Mouse (Mus musculus): Measurements from ENCODE around the gene Dock2. TPM values are rescaled to one million over a fixed set of nuclear protein-coding genes. Genes with fewer than 3 reads are reported as not detected.

The Dock2 gene
- polyA plus RNA-seq, 1 experiment from 2014 or later = 0.72 TPM

DNA sequence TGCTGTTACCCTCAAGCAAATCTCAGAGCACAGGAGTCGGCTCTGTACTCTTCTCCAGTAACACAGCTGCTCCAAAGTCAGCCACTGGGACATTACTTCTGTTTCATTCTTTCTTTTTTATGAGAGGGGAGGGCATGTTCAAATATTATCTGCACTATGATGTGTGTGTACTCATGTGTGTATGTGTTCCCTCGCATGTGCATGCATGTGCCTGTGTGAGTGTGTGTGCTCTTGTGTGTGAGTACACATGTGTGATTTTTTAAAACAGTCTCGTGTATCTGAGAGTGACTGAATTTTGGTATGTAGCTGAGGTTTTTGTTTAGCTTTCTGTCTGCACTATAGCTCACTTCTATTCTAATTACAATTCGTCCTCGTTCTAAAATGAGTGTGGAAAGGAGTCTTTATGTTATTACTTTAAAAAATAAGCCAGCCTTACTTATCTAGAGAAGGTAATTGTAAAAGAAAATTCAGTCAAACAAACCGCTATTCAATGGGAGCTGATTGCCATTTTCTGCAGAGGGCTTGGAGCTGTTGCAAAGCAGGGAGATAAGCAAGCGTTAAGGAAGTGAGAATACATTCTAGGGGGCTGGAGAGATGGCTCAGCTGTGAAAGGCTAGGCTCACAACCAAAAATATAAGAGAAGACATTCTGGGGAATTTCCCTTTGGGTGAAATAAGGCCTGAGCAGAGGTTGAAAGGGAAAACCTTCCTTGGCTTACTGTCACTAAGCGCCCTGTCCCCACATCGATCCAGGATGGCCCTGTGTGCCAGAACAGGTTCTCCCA, 589.3 kb downstream of the Dock2 start:
- Histone ChIP-seq H3K9ac (ENCODE audit: low read depth, low read length) (no peak overlapping the region), H3K4me2 (ENCODE audit: low read length) (no peak overlapping the region), H3K4me3 (ENCODE audit: low read depth, low read length) (no peak overlapping the region), H3K27me3 (ENCODE audit: control insufficient read depth, insufficient read depth, low read depth, low read length) (no peaks in the 10 kb centered on the region), H3K27ac (ENCODE audit: low read length) (0 out of 2 replicates have a peak overlapping the region, but pooled peaks have one; percentile 10), H3K4me1 (ENCODE audit: control insufficient read depth, insufficient read depth, low read length) (no peaks in the 10 kb centered on the region; the same call in 1 of the 2 replicates), H3K9me3 (replicated peaks; ENCODE audit: control insufficient read depth, low read length, poor library complexity, severe bottlenecking) (no peaks in the 10 kb centered on the region), H3K36me3 (ENCODE audit: control insufficient read depth, insufficient read depth, low read length) (no peaks in the 10 kb centered on the region)
- 69% methylated on average over 9 of the region's 9 CpGs for WGBS
- ATAC-seq = no peak

DNA sequence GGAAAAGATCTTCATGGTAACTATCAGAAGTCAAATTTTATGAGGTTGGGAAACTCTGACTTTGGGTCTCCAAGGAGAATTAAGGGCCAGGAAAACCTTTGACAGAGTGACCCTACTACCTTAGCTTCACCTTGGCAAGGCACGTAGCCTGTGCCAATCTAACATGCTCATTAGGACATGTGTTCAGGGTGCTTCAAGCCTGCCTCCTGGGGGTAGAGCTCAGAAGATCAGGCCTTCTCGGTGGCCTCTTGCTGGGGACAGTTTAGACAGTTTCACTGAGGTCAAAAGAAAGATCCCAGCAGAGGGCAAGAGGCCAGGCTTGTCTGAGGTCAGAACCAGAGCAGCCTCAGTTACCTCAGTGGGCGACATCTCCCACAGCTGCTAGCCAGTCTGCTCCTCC, 590.0 kb downstream of the Dock2 start:
- ATAC-seq = no peak
- H3K27ac ChIP-seq (ENCODE audit: low read length) = no peak overlapping the region
- WGBS = 61% methylated on average over 3 of the region's 3 CpGs
- H3K36me3 ChIP-seq (ENCODE audit: control insufficient read depth, insufficient read depth, low read length) = no peaks in the 10 kb centered on the region
- no peaks in the 10 kb centered on the region; the same call in 1 of the 2 replicates for H3K4me1 ChIP-seq (ENCODE audit: control insufficient read depth, insufficient read depth, low read length)
- no peak overlapping the region for H3K4me3 ChIP-seq (ENCODE audit: low read depth, low read length)
- H3K9ac ChIP-seq (ENCODE audit: low read depth, low read length) = no peak overlapping the region
- no peak overlapping the region for H3K4me2 ChIP-seq (ENCODE audit: low read length)
- no peaks in the 10 kb centered on the region for H3K9me3 ChIP-seq (replicated peaks; ENCODE audit: control insufficient read depth, low read length, poor library complexity, severe bottlenecking)
- H3K27me3 ChIP-seq (ENCODE audit: control insufficient read depth, insufficient read depth, low read depth, low read length) = no peaks in the 10 kb centered on the region

DNA sequence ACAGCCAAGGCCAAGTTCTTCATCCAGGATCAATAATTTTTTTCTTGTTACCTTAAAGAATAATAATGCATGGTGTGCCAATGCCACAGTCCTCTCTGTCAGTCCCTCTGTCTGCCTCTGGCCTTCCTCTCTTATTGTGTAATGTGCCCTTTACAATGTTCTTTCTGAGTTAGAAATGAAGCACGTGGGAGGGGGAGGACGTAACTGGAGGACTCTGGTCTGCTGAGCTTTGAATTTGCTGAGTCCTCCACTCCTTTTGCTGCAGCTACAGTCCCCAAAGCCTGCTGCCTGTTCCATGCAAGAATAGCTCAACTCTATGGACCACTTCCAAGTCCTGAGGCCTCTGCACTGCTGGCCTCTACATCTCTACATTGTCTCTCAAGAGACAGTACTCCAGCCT, 599.4 kb downstream of the Dock2 start:
- H3K4me3 ChIP-seq (ENCODE audit: low read depth, low read length) = no peak overlapping the region
- 0 out of 2 replicates have a peak, but pooled peaks cover 5% of the 10 kb centered on the region for H3K4me1 ChIP-seq (ENCODE audit: control insufficient read depth, insufficient read depth, low read length)
- H3K36me3 ChIP-seq (ENCODE audit: control insufficient read depth, insufficient read depth, low read length) = no peaks in the 10 kb centered on the region
- no peak for ATAC-seq
- whole genome bisulfite sequencing = 72% methylated on average over 2 of the region's 2 CpGs
- no peak overlapping the region for H3K27ac ChIP-seq (ENCODE audit: low read length)
- H3K9ac ChIP-seq (ENCODE audit: low read depth, low read length) = no peak overlapping the region
- no peaks in the 10 kb centered on the region for H3K9me3 ChIP-seq (replicated peaks; ENCODE audit: control insufficient read depth, low read length, poor library complexity, severe bottlenecking)
- no peaks in the 10 kb centered on the region for H3K27me3 ChIP-seq (ENCODE audit: control insufficient read depth, insufficient read depth, low read depth, low read length)
- H3K4me2 ChIP-seq (ENCODE audit: low read length) = no peak overlapping the region

DNA sequence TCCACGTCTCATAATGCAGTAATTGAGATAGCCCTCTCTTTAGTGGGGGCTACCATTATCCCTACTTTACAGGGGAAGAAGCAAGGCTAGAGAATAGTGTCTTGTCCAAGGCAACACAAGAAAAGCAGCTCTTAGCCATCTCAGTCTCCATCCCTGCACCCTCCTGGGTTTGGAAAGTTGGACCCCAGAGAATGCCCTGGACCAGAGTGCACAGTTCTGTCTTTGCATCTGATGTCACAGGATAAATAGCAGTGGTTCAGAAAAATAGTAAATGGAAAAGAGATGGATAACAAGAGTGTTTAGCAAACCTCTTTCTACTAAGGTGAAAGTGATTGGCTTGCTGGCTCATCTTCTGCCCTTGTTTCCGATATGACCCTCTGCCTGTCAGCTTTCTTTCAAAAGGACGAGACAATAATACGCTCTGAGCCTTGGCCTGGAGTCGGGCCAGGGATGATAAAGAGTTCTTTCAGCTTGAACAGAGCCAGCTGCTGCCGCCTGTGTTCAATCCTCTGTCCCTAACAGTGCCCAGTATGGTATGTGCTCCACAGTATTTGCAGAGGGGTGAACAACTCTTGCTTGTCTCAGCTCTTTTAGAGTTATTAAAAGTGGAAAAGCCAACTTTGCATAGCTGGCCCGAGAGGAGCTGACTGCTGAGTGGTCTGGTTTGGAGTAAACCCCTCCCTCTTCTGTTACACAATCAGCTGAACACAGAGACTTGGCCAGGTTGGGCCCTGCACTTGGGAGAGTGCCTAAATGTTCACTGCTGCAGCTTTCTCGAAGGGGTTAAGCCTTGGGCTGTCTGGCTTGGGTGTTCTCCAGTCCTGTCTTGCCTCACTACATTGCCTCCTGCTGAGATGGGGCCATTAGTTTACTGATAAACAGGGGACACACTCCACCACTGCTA, 602.2 kb downstream of the Dock2 start:
- 21% methylated on average over 8 of the region's 8 CpGs for WGBS
- Histone ChIP-seq H3K27ac (ENCODE audit: low read length) (no peak overlapping the region), H3K4me1 (ENCODE audit: control insufficient read depth, insufficient read depth, low read length) (0 out of 2 replicates have a peak, but pooled peaks cover 5% of the 10 kb centered on the region)

DNA sequence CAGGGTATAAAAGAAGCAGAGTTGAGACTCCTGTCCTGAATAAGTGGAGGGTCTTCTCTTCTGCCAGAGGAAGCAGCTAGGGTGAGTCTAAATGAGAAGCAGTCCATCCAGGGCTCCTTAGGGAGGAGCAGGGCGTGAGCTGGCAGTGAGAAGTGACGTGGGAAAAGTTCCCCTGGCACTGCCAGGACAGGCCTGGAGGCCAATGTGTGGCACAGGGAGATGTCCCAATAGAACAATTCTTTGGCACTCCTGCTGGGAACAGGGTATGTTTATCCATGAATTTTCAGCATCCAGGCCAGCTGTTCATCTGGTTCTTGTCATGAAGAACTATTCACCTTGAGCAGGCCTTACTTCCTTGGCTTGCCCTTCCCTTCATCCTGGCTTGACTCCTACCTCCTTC, 604.9 kb downstream of the Dock2 start:
- 79% methylated on average over 2 of the region's 2 CpGs for WGBS
- H3K4me2 ChIP-seq (ENCODE audit: low read length) = no peak overlapping the region
- no peaks in the 10 kb centered on the region for H3K36me3 ChIP-seq (ENCODE audit: control insufficient read depth, insufficient read depth, low read length)
- H3K27ac ChIP-seq (ENCODE audit: low read length) = no peak overlapping the region
- H3K27me3 ChIP-seq (ENCODE audit: control insufficient read depth, insufficient read depth, low read depth, low read length) = no peaks in the 10 kb centered on the region
- H3K4me1 ChIP-seq (ENCODE audit: control insufficient read depth, insufficient read depth, low read length) = 0 out of 2 replicates have a peak, but pooled peaks cover 5% of the 10 kb centered on the region
- ATAC-seq = no peak
- no peak overlapping the region for H3K4me3 ChIP-seq (ENCODE audit: low read depth, low read length)
- H3K9me3 ChIP-seq (replicated peaks; ENCODE audit: control insufficient read depth, low read length, poor library complexity, severe bottlenecking) = no peaks in the 10 kb centered on the region
- no peak overlapping the region for H3K9ac ChIP-seq (ENCODE audit: low read depth, low read length)

More for the DNA sequence above, 602.2 kb downstream of the Dock2 start:
- Histone ChIP-seq H3K9ac (ENCODE audit: low read depth, low read length) (no peak overlapping the region), H3K27me3 (ENCODE audit: control insufficient read depth, insufficient read depth, low read depth, low read length) (no peaks in the 10 kb centered on the region), H3K4me2 (ENCODE audit: low read length) (no peak overlapping the region), H3K4me3 (ENCODE audit: low read depth, low read length) (no peak overlapping the region), H3K9me3 (replicated peaks; ENCODE audit: control insufficient read depth, low read length, poor library complexity, severe bottlenecking) (no peaks in the 10 kb centered on the region), H3K36me3 (ENCODE audit: control insufficient read depth, insufficient read depth, low read length) (no peaks in the 10 kb centered on the region)
- ATAC-seq = peak; percentile 88

Other genes with a start within 250 kb of the Dock2 start
- 2.0 and 2.2 TPM in 2 replicates for gene Spdl1, start 49.7 kb upstream of the Dock2 start, polyA plus RNA-seq (2015; fragmentation: Nextera tagmentation; extraction: Ambion mirVana)

All from midbrain, embryonic 16.5 days (tissue).